Mouse (Mus musculus): ENCODE data around the gene Acot1.

Acot1 gene

DNA sequence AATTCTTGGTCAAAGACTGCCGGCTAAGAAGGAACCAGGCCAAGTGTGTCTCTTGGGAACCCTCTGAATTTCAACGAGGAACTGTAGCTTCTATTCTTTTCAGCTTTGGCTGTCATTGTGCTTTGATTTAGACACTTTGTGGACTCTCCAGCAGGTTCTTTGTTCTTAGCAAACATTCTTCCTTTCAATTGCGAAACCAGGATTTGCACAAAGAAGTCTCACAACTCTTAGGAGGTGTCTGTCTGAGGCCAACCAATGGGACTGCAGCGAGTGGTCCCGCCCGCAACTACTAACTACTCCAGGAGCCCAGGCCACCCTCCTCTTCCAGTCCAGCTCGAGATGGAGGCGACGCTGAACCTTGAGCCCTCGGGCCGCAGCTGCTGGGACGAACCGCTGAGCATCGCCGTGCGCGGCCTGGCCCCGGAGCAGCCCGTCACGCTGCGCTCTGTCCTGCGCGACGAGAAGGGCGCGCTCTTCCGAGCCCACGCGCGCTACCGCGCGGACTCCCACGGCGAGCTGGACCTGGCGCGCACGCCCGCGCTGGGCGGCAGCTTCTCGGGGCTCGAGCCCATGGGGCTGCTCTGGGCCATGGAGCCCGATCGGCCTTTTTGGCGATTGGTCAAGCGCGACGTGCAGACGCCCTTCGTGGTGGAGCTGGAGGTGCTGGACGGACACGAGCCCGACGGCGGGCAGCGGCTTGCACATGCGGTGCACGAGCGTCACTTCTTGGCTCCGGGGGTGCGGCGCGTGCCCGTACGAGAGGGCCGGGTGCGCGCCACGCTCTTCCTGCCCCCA is at the start of gene Acot1:
Gene Acot1, plus strand, starts transcription at position 320 of the 795 bp plus-strand sequence.
- DNase-seq, result peak; percentile 86 to 90

GRCm38 (mm10) chr12:83965235-83965634 is 44.1 kb upstream of the Acot1 start:
- no peak for DNase-seq

- DNase-seq, result peak; percentile 39 to 59
Measured at GRCm38 (mm10) chr12:83972117-83972516, 37.2 kb upstream of the Acot1 start.

DNA sequence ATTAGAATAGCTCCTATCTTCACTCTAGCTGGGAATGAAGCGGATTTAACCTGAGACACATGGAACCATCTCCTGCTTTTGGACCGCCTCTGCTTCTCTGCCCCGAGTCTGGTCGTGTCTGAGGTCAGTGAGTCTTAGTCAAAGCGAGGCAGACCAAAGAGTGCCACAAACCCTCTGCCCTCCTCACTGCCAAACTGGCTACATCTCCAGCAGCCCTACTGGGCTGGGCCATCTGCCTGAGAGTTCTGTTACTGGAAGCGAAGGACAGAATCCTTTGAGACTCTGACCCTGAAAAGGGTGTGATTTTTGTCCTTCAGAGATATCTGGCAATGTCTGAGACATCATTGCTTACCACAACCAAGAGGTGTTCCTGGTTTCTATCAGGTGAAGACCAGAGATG is 30.4 kb upstream of the Acot1 start:
- DNase-seq, result no peak

GRCm38 (mm10) chr12:83981615-83982014 is 27.7 kb upstream of the Acot1 start:
- DNase-seq, result no peak

DNA sequence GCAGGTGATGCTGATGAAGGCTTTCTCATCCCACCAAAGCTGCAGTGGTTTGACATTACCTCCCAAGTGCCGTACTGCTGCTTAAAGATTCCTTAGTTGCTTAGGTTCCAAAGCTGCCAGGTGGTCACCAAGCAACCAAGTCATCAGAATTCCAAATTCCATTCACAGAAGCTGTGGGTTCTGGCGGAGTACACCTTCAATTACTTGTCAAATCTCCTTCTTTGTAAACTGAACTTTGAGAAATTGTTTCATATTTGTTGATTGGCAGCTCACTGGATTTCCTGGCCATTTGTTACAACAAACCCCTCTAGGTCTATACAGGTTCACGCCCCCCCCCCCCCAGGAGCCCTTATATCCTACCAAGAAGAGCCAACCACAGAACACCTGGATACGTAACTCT is 24.5 kb upstream of the Acot1 start, which contains the start of gene Heatr4:
Gene Heatr4, minus strand, starts transcription at position 101 of the 400 bp plus-strand sequence.
- DNase-seq, result no peak

- no peak for DNase-seq
Measured at GRCm38 (mm10) chr12:83987242-83987582, 22.1 kb upstream of the Acot1 start.

GRCm38 (mm10) chr12:83987583-83988441 is 21.5 kb upstream of the Acot1 start, which contains the start of gene Acot2:
TSS of gene Acot2 (plus strand) at chr12:83987861.
- peak; percentile 82 to 83 for DNase-seq

DNA sequence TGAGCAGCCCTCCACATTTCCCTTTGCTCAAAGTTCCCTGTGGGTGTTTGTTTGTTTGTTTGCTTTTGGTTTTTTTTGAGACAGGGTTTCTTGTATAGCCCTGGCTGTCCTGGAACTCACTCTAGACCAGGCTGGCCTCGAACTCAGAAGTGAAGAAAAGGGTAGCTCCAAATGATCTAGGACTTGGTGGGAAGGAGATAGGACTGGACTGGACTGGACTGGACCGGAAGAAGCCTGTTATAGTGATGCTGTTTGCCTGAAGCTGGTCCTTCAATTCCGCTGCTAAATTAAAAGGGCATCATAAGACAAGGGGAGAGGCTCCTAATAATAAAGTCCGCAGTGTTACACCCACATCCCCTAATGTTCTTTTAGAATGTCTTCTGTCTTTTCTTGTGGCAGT is 20.8 kb upstream of the Acot1 start:
- no peak for DNase-seq

DNA sequence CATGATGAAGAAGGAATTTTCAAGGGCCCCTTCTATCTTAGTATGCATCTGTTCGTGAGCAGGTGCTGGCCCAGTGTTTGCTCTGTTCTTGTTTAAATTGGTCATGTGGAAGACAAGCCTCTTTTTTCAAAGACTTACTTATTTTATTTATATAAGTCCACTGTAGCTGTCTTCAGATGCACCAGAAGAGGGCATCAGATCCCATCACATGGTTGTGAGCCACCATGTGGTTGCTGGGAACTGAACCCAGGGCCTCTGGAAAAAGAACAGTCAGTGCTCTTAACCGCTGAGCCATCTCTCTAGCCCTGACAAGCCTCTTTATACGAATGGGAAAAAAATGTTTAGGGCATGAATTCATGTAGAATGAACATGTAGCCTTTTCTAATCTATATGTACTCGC is 19.9 kb upstream of the Acot1 start:
- no peak for DNase-seq

GRCm38 (mm10) chr12:83997221-83997620 is 12.1 kb upstream of the Acot1 start:
- no peak for DNase-seq

GRCm38 (mm10) chr12:83998341-83999107 is 10.8 kb upstream of the Acot1 start:
- DNase-seq, result peak in 1 of 2 experiments; percentile 34

DNA sequence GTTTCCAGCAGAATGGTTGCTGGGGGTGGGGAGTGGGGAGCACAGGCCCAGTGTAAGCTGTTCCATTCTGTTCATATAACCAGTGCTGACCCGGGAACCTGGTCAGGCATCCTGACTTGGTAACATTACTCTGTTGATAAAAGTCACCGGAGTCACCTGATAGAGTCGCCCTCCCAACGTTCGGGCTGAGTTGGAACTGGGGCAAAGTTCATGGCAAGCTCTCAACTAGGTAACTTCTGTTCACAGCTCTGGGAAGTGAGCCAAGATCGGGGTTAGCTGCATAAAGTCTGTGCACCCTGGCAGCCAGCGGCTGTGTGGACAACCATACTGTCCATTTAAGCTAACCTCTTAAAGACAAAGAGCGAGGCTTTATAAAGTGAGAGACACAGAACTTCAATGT is 10.1 kb upstream of the Acot1 start:
- peak; percentile 80 to 88 for DNase-seq

GRCm38 (mm10) chr12:84000418-84000817 is 8.9 kb upstream of the Acot1 start:
- DNase-seq, result no peak

GRCm38 (mm10) chr12:84003866-84004265 is 5.4 kb upstream of the Acot1 start:
- no peak for DNase-seq

DNA sequence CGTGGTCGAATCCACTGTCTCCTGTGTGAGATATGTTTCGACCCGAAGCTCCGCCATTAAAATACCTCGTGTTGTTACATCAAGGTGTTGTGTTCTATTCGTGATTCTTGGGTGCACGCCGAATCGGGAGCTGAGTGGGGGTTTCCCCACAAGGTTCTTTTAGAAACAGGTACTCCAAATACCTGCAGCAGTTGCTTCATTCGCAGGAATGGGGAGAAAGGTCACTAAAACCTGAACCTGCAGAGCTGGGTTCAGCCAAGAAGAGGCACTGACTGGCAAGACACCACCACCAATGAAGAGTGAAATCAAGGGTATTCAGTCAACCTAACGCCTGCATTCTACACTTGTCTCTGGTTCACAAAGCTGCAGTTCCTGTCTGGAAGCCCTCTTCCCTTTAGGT is 1.0 kb upstream of the Acot1 start:
- DNase-seq, result peak; percentile 63 to 68

- no peak for DNase-seq
Measured at GRCm38 (mm10) chr12:84008729-84009128, 561 bp upstream of the Acot1 start.

GRCm38 (mm10) chr12:84010201-84010600 is 911 bp downstream of the Acot1 start:
- DNase-seq, result no peak

- DNase-seq, result peak; percentile 83 to 88
Measured at GRCm38 (mm10) chr12:84011251-84012040, 2.2 kb downstream of the Acot1 start.

DNA sequence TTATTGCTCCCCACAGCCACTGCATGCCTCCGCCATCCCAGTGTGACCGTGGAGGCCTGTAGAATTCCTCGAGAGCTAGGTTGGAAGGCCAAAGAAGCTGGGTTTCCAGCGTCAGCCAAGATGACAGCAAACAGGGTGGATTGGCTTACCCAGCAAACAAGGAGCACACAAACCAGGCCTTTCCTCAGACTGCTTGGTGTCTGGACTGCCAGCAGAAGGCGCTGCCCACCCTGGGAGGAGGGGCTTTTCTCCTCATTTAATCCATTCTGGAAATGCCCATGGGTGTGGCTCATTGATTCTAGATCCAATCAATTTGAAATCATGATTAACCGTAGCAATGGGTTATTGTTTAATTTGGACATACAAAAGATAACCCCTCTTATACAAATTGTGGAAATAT is 3.8 kb downstream of the Acot1 start:
- DNase-seq, result no peak

DNA sequence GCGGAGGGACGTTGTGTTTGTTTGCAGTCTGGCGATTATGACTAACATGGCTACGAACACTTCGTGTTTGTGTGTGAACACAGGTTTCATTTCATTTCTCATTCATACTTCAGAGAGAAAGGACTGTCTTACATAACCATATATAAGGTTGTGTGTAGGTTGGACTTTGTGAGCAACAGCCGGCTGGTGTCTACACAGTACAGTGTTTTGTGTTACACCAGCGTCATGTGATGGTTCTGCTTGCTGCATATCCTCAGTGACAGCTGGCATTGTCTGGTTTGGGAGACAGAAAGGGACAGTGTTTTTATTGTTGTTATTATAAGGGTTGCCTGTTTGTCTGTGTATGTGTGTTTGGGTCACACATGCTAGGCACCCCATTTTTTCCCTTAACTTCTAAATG is 4.4 kb downstream of the Acot1 start:
- DNase-seq, result no peak

GRCm38 (mm10) chr12:84020528-84020927 is 11.2 kb downstream of the Acot1 start:
- DNase-seq, result peak; percentile 87 to 92

All from lung, adult 18-20 months (tissue).